Mouse (Mus musculus) spleen, adult 2 months (tissue): ENCODE data around the gene Gle1.

Experiments
- CTCF ChIP-seq: fragments of 200-500 bp; IDR thresholded peaks from 2 replicates; pipeline ENCODE4 v1.5.1; 2011; ENCODE audit warnings: mild to moderate bottlenecking, inconsistent platforms; ENCODE audit not compliant: insufficient read depth, insufficient read length, insufficient replicate concordance; ENCODE audit errors: extremely low read depth
- POLR2A ChIP-seq: fragments of 200-500 bp; IDR thresholded peaks from 2 replicates; pipeline ENCODE4 v1.6.1; 2011; ENCODE audit warnings: low read depth, low read length, inconsistent platforms

DNA sequence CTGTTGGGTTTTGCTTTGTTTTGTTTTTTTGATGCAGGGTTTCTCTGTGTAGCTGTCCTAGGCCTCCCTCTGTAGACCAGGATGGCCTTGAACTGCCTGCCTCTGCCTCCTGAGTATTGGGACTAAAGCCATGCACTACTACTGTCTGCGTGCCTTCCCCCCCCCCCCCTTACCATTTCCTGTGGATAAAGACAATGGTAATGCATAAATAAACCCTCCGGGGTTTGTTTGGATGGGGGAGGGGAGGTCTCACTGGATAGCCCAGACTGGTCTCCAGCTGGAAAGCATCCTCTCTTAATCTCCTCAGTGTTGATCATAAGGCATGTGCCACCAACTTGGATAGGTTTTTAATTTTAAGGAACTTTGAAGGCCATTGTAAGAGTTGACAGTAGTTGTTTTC is 38.3 kb downstream of the Gle1 start:
- TF ChIP-seq POLR2A (no peak), CTCF (no peak)
